Mouse (Mus musculus) heart, embryonic 12.5 days (tissue): ENCODE results near the gene Txndc17. TPM values are rescaled to one million over a fixed set of nuclear protein-coding genes. Genes with fewer than 3 reads are reported as not detected.

Experiments
- ATAC-seq: fragments of 200-750 bp; cut with Nextera tagmentation; 2 replicates; pipeline ENCODE4 v1.8.0; 2017; ENCODE audit warnings: moderate TSS enrichment, moderate library complexity; ENCODE audit not compliant: insufficient number of reproducible peaks, low FRiP score
- H3K27ac ChIP-seq: fragments of 300-500 bp; sonication (generic); 2 replicates; pipeline ENCODE4 v1.5.1; 2016; ENCODE audit warnings: mild to moderate bottlenecking, moderate library complexity; ENCODE audit not compliant: poor library complexity, severe bottlenecking
- H3K27me3 ChIP-seq: fragments of 300-500 bp; sonication (generic); replicated peaks from 2 replicates; pipeline ENCODE4 v1.6.1; 2016; ENCODE audit warnings: mild to moderate bottlenecking, moderate library complexity
- H3K36me3 ChIP-seq: fragments of 300-500 bp; sonication (generic); 2 replicates; pipeline ENCODE4 v1.6.1; 2016; ENCODE audit warnings: mild to moderate bottlenecking, moderate library complexity
- H3K4me1 ChIP-seq: fragments of 300-500 bp; sonication (generic); replicated peaks from 2 replicates; pipeline ENCODE4 v1.6.1; 2016; ENCODE audit warnings: mild to moderate bottlenecking
- H3K4me2 ChIP-seq: fragments of 300-500 bp; sonication (generic); 2 replicates; pipeline ENCODE4 v1.6.1; 2016; ENCODE audit warnings: mild to moderate bottlenecking, moderate library complexity
- H3K4me3 ChIP-seq: fragments of 300-500 bp; sonication (generic); 2 replicates; pipeline ENCODE4 v1.5.1; 2016; ENCODE audit warnings: mild to moderate bottlenecking
- H3K9ac ChIP-seq: fragments of 300-500 bp; sonication (generic); 2 replicates; pipeline ENCODE4 v1.6.1; 2016; ENCODE audit warnings: mild to moderate bottlenecking, moderate library complexity
- H3K9me3 ChIP-seq: fragments of 300-500 bp; sonication (generic); replicated peaks from 2 replicates; pipeline ENCODE4 v1.6.1; 2016; ENCODE audit warnings: mild to moderate bottlenecking, moderate library complexity
- WGBS: fragments of 180-500 bp; shearing (Covaris S2); methylation state at CpG from one replicate; pipeline ENCODE4 v1.1.7; 2016; 5-methylcytosine and 5-hydroxymethylcytosine counted together
- polyA plus RNA-seq: library from polyadenylated mRNA; unstranded; fragments of >200 nt; fragmentation: Nextera tagmentation; extraction: Ambion mirVana; gene quantifications from 2 replicates; pipeline ENCODE4 v1.2.1, GENCODE M21; 2016

Gene Txndc17
- polyA plus RNA-seq, 1 experiment from 2014 or later = 141 TPM

GRCm38 (mm10) chr11:72256441-72256840 is 49.1 kb downstream of the Txndc17 start:
- ATAC-seq = no peak
- no peaks in the 10 kb centered on the region for H3K4me1 ChIP-seq
- no peak overlapping the region for H3K4me3 ChIP-seq
- H3K9ac ChIP-seq = no peak overlapping the region
- no peak overlapping the region for H3K4me2 ChIP-seq
- no peaks in the 10 kb centered on the region for H3K9me3 ChIP-seq
- WGBS = 71% methylated on average over 2 of the region's 2 CpGs
- H3K27me3 ChIP-seq = peaks cover 21% of the 10 kb centered on the region
- H3K27ac ChIP-seq = no peak overlapping the region
- no peaks in the 10 kb centered on the region for H3K36me3 ChIP-seq

Other genes with a start within 250 kb of the Txndc17 start
- 0.80 and 1.0 TPM in 2 replicates for gene Aipl1, start 170.0 kb upstream of the Txndc17 start, polyA plus RNA-seq
- gene Pimreg, start 165.5 kb upstream of the Txndc17 start, polyA plus RNA-seq = 90.6 and 92.7 TPM in 2 replicates
- gene Pitpnm3, start 71.8 kb upstream of the Txndc17 start, polyA plus RNA-seq = 0.13 and 0.17 TPM in 2 replicates
- 0.09 and 0.17 TPM in 2 replicates for gene Gm43951, start 707 bp upstream of the Txndc17 start, polyA plus RNA-seq
- gene 4933427D14Rik, start 88 bp upstream of the Txndc17 start, polyA plus RNA-seq = 9.1 and 9.6 TPM in 2 replicates
- gene Med31, start 8.0 kb downstream of the Txndc17 start, polyA plus RNA-seq = 28.2 and 28.5 TPM in 2 replicates
- gene Slc13a5, start 59.7 kb downstream of the Txndc17 start, polyA plus RNA-seq = 0.17 and 0.36 TPM in 2 replicates
- gene Xaf1, start 94.1 kb downstream of the Txndc17 start, polyA plus RNA-seq = 6.2 and 6.8 TPM in 2 replicates
- not detected in 2 replicates for gene Fbxo39, start 106.9 kb downstream of the Txndc17 start, polyA plus RNA-seq
- 0.32 and 0.85 TPM in 2 replicates for gene Tekt1, start 154.9 kb downstream of the Txndc17 start, polyA plus RNA-seq
- 191 and 194 TPM in 2 replicates for gene Smtnl2, start 204.2 kb downstream of the Txndc17 start, polyA plus RNA-seq
- not detected in 2 replicates for gene Ggt6, start 228.0 kb downstream of the Txndc17 start, polyA plus RNA-seq
- 99.5 and 106 TPM in 2 replicates for gene Mybbp1a, start 233.8 kb downstream of the Txndc17 start, polyA plus RNA-seq